Mouse (Mus musculus) stomach, postnatal 0 days (tissue): ENCODE measurements at regions not wholly inside any gene's neighbourhood (a gene's known extent, or its start where the extent isn't known, plus 50 kb on each side); places are given as distances from the start of the nearest gene placed in this dataset.

Experiments
- CTCF ChIP-seq: IDR thresholded peaks from 2 replicates; pipeline ENCODE4 v1.5.1; 2016; ENCODE audit warnings: antibody characterized with exemption, low read depth, mild to moderate bottlenecking, moderate library complexity
- EP300 ChIP-seq: optimal IDR thresholded peaks from 2 replicates; pipeline ENCODE3; 2016; ENCODE audit warnings: antibody characterized with exemption

DNA sequence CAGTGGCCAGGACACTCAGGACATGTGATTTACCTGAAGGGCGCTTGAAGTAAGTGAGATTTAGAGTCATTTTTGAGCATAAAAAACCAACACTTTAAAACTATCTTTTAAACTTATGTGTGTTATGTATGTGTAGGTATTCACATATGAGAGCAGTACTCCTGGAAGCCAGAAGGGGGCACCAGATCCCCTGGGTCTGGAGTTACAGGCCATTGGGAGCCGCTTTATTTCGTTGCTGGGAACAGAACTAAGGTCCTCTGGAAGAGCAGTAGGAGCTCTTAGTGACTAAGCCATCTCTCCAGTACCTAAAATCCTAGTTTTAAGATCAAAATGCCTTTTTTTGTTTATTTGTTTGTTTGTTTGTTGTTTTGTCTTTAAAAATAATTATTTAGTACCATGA, 192.3 kb upstream of the Wscd1 start:
- no peak for TF ChIP-seq EP300
- peak; percentile 43 for TF ChIP-seq CTCF
